Mouse (Mus musculus): ENCODE measurements around the gene Arhgap21. TPM values are rescaled to one million over a fixed set of nuclear protein-coding genes. Genes with fewer than 3 reads are reported as not detected.

The Arhgap21 gene
- polyA plus RNA-seq, 1 experiment from 2014 or later, result 14.8 TPM

GRCm38 (mm10) chr2:20914531-20915320 is 54.0 kb downstream of the Arhgap21 start:
- Histone ChIP-seq H3K36me3 (ENCODE audit: control insufficient read depth, insufficient read depth) (peaks cover 11% of the 10 kb centered on the region), H3K4me1 (ENCODE audit: control insufficient read depth, insufficient read depth, low read length) (peaks cover 6% of the 10 kb centered on the region)

GRCm38 (mm10) chr2:20913019-20913415 is 55.7 kb downstream of the Arhgap21 start:
- peaks cover 20% of the 10 kb centered on the region for H3K4me1 ChIP-seq (ENCODE audit: control insufficient read depth, insufficient read depth, low read length)
- H3K27me3 ChIP-seq (ENCODE audit: control insufficient read depth, insufficient read depth, low read length), result no peaks in the 10 kb centered on the region
- H3K4me3 ChIP-seq (ENCODE audit: low read length), result no peak overlapping the region
- ATAC-seq (replicated peaks; ENCODE audit: extremely low read depth, insufficient read depth, low FRiP score), result no peak
- peaks cover 11% of the 10 kb centered on the region for H3K36me3 ChIP-seq (ENCODE audit: control insufficient read depth, insufficient read depth)
- 65% methylated on average over 1 of the region's 1 CpGs for WGBS
- no peak overlapping the region for H3K4me2 ChIP-seq (ENCODE audit: low read depth, low read length)
- no peaks in the 10 kb centered on the region for H3K9me3 ChIP-seq (replicated peaks; ENCODE audit: control insufficient read depth, low read length)
- H3K27ac ChIP-seq (ENCODE audit: low read length), result no peak overlapping the region
- no peak overlapping the region for H3K9ac ChIP-seq (ENCODE audit: low read length)

More at GRCm38 (mm10) chr2:20914531-20915320, 54.0 kb downstream of the Arhgap21 start:
- Histone ChIP-seq H3K9ac (ENCODE audit: low read length) (no peak overlapping the region), H3K27ac (ENCODE audit: low read length) (no peak overlapping the region), H3K9me3 (replicated peaks; ENCODE audit: control insufficient read depth, low read length) (no peaks in the 10 kb centered on the region), H3K4me3 (ENCODE audit: low read length) (no peak overlapping the region), H3K4me2 (ENCODE audit: low read depth, low read length) (no peak overlapping the region), H3K27me3 (ENCODE audit: control insufficient read depth, insufficient read depth, low read length) (no peaks in the 10 kb centered on the region)
- 78% methylated on average over 10 of the region's 10 CpGs for WGBS
- ATAC-seq (replicated peaks; ENCODE audit: extremely low read depth, insufficient read depth, low FRiP score), result no peak

- no peak overlapping the region for H3K4me3 ChIP-seq (ENCODE audit: low read length)
- peaks cover 23% of the 10 kb centered on the region for H3K4me1 ChIP-seq (ENCODE audit: control insufficient read depth, insufficient read depth, low read length)
- H3K9me3 ChIP-seq (replicated peaks; ENCODE audit: control insufficient read depth, low read length), result no peaks in the 10 kb centered on the region
- WGBS, result 86% methylated on average over 11 of the region's 11 CpGs
- H3K9ac ChIP-seq (ENCODE audit: low read length), result no peak overlapping the region
- peaks cover 11% of the 10 kb centered on the region for H3K36me3 ChIP-seq (ENCODE audit: control insufficient read depth, insufficient read depth)
- H3K4me2 ChIP-seq (ENCODE audit: low read depth, low read length), result no peak overlapping the region
- H3K27ac ChIP-seq (ENCODE audit: low read length), result no peak overlapping the region
- no peaks in the 10 kb centered on the region for H3K27me3 ChIP-seq (ENCODE audit: control insufficient read depth, insufficient read depth, low read length)
- no peak for ATAC-seq (replicated peaks; ENCODE audit: extremely low read depth, insufficient read depth, low FRiP score)
Observed at GRCm38 (mm10) chr2:20912348-20913018, 56.2 kb downstream of the Arhgap21 start.

GRCm38 (mm10) chr2:20910446-20910845 is 58.2 kb downstream of the Arhgap21 start:
- Histone ChIP-seq H3K9ac (ENCODE audit: low read length) (no peak overlapping the region), H3K9me3 (replicated peaks; ENCODE audit: control insufficient read depth, low read length) (no peaks in the 10 kb centered on the region), H3K4me1 (ENCODE audit: control insufficient read depth, insufficient read depth, low read length) (peaks cover 24% of the 10 kb centered on the region), H3K27me3 (ENCODE audit: control insufficient read depth, insufficient read depth, low read length) (no peaks in the 10 kb centered on the region), H3K4me3 (ENCODE audit: low read length) (no peak overlapping the region), H3K27ac (ENCODE audit: low read length) (peak overlapping the region; percentile 6; the same call in 1 of the 2 replicates), H3K4me2 (ENCODE audit: low read depth, low read length) (no peak overlapping the region), H3K36me3 (ENCODE audit: control insufficient read depth, insufficient read depth) (peaks cover 11% of the 10 kb centered on the region)
- WGBS, result 87% methylated on average over 3 of the region's 3 CpGs
- ATAC-seq (replicated peaks; ENCODE audit: extremely low read depth, insufficient read depth, low FRiP score), result no peak

GRCm38 (mm10) chr2:20909404-20909803 is 59.3 kb downstream of the Arhgap21 start:
- Histone ChIP-seq H3K27me3 (ENCODE audit: control insufficient read depth, insufficient read depth, low read length) (no peaks in the 10 kb centered on the region), H3K4me2 (ENCODE audit: low read depth, low read length) (peak overlapping the region; percentile 29), H3K36me3 (ENCODE audit: control insufficient read depth, insufficient read depth) (peaks cover 11% of the 10 kb centered on the region), H3K4me1 (ENCODE audit: control insufficient read depth, insufficient read depth, low read length) (peaks cover 24% of the 10 kb centered on the region), H3K4me3 (ENCODE audit: low read length) (no peak overlapping the region), H3K9ac (ENCODE audit: low read length) (no peak overlapping the region), H3K27ac (ENCODE audit: low read length) (peak overlapping the region; percentile 81), H3K9me3 (replicated peaks; ENCODE audit: control insufficient read depth, low read length) (no peaks in the 10 kb centered on the region)
- ATAC-seq (replicated peaks; ENCODE audit: extremely low read depth, insufficient read depth, low FRiP score), result peak; percentile 85
- 14% methylated on average over 7 of the region's 7 CpGs for WGBS

GRCm38 (mm10) chr2:20907291-20907690 is 61.4 kb downstream of the Arhgap21 start:
- H3K4me3 ChIP-seq (ENCODE audit: low read length), result no peak overlapping the region
- H3K36me3 ChIP-seq (ENCODE audit: control insufficient read depth, insufficient read depth), result peaks cover 7% of the 10 kb centered on the region
- H3K27ac ChIP-seq (ENCODE audit: low read length), result peak overlapping the region; percentile 84
- ATAC-seq (replicated peaks; ENCODE audit: extremely low read depth, insufficient read depth, low FRiP score), result peak; percentile 74
- no peaks in the 10 kb centered on the region for H3K27me3 ChIP-seq (ENCODE audit: control insufficient read depth, insufficient read depth, low read length)
- H3K4me1 ChIP-seq (ENCODE audit: control insufficient read depth, insufficient read depth, low read length), result peaks cover 24% of the 10 kb centered on the region
- WGBS, result 38% methylated on average over 3 of the region's 3 CpGs
- H3K4me2 ChIP-seq (ENCODE audit: low read depth, low read length), result no peak overlapping the region
- H3K9me3 ChIP-seq (replicated peaks; ENCODE audit: control insufficient read depth, low read length), result no peaks in the 10 kb centered on the region
- H3K9ac ChIP-seq (ENCODE audit: low read length), result no peak overlapping the region

GRCm38 (mm10) chr2:20905411-20905810 is 63.3 kb downstream of the Arhgap21 start:
- ATAC-seq (replicated peaks; ENCODE audit: extremely low read depth, insufficient read depth, low FRiP score), result no peak
- H3K9ac ChIP-seq (ENCODE audit: low read length), result no peak overlapping the region
- 0 out of 2 replicates have a peak, but pooled peaks cover 2% of the 10 kb centered on the region for H3K36me3 ChIP-seq (ENCODE audit: control insufficient read depth, insufficient read depth)
- peaks cover 23% of the 10 kb centered on the region for H3K4me1 ChIP-seq (ENCODE audit: control insufficient read depth, insufficient read depth, low read length)
- no peak overlapping the region for H3K4me3 ChIP-seq (ENCODE audit: low read length)
- no peaks in the 10 kb centered on the region for H3K27me3 ChIP-seq (ENCODE audit: control insufficient read depth, insufficient read depth, low read length)
- no peak overlapping the region for H3K4me2 ChIP-seq (ENCODE audit: low read depth, low read length)
- no peaks in the 10 kb centered on the region for H3K9me3 ChIP-seq (replicated peaks; ENCODE audit: control insufficient read depth, low read length)
- WGBS, result 88% methylated on average over 8 of the region's 8 CpGs
- no peak overlapping the region for H3K27ac ChIP-seq (ENCODE audit: low read length)

- 0 out of 2 replicates have a peak, but pooled peaks cover 2% of the 10 kb centered on the region for H3K36me3 ChIP-seq (ENCODE audit: control insufficient read depth, insufficient read depth)
Observed at GRCm38 (mm10) chr2:20902981-20903645, 65.6 kb downstream of the Arhgap21 start.

More at GRCm38 (mm10) chr2:20902981-20903645, 65.6 kb downstream of the Arhgap21 start:
- Histone ChIP-seq H3K4me2 (ENCODE audit: low read depth, low read length) (no peak overlapping the region), H3K4me3 (ENCODE audit: low read length) (no peak overlapping the region), H3K27me3 (ENCODE audit: control insufficient read depth, insufficient read depth, low read length) (no peaks in the 10 kb centered on the region), H3K9ac (ENCODE audit: low read length) (no peak overlapping the region), H3K27ac (ENCODE audit: low read length) (no peak overlapping the region), H3K9me3 (replicated peaks; ENCODE audit: control insufficient read depth, low read length) (no peaks in the 10 kb centered on the region), H3K4me1 (ENCODE audit: control insufficient read depth, insufficient read depth, low read length) (peaks cover 14% of the 10 kb centered on the region)
- no peak for ATAC-seq (replicated peaks; ENCODE audit: extremely low read depth, insufficient read depth, low FRiP score)
- WGBS, result 67% methylated on average over 11 of the region's 11 CpGs
